Mouse (Mus musculus) ovary, adult 18-20 months (tissue): ENCODE measurements around the gene Phlpp1.

Experiments
- DNase-seq: peaks from one replicate; pipeline ENCODE4 v3.0.0; 2022; ENCODE audit warnings: low spot score, mixed read lengths

Gene Phlpp1

DNA sequence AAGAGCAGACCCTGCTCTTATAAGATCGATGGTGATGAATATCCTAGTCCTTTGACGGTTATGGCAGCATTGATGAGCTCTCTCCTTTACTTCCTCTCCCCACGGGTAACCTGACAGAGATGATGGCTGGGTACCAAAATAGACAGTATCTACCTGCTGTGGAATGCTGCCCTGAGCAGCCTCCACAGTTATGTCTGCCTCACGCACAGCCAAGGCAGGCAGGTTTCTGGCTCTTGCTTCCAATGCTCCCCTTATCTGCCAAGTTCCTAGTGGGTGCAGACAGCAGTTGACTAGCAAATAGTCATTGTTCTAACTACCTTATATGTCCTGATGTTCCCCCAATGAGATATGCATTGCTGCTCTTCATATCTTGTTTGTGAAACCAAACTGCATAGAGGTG, 215.7 kb downstream of the Phlpp1 start:
- no peak for DNase-seq

GRCm38 (mm10) chr1:106389673-106390072, 218.1 kb downstream of the Phlpp1 start:
- DNase-seq = no peak

GRCm38 (mm10) chr1:106393072-106393471, 221.5 kb downstream of the Phlpp1 start:
- DNase-seq = no peak

DNA sequence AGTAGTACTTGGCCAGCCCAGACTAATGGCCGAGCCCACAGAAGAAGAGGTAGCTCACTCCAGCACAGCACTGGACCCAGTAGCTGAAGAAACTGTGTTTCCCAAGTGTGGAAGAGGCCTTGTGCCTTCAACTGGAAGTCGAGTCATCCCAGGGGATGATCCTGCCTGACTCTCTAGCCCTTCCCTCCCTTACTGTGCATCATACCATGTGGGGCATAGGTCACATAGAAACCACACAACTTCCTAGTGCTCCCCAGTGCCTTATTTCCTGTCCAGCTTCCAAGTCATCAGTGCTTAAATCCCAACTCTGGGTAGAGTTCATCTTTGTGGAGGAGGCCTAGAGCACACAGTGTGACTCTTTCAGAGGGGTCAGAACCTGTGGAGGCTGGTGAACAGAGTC, 223.1 kb downstream of the Phlpp1 start:
- DNase-seq = no peak

DNA sequence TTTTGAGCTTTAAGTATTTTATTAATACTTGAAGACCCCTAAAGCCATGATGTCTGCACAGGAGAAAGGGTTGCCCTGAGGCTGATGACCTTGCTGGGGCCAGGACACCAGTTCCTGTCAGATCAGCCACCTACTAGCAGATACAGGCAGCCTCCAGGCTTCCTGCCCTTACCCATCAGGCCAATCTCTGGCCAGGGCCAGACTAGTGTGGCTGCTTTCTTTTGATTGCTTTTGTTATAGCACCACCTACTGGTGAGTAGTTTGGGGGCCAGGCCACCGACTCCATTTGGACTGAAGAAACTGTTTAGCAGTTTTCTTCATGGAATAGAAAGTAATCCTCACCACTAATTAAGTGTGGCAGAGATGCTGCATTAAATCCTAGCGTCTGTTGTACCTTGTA, 223.9 kb downstream of the Phlpp1 start:
- DNase-seq = peak; percentile 26

DNA sequence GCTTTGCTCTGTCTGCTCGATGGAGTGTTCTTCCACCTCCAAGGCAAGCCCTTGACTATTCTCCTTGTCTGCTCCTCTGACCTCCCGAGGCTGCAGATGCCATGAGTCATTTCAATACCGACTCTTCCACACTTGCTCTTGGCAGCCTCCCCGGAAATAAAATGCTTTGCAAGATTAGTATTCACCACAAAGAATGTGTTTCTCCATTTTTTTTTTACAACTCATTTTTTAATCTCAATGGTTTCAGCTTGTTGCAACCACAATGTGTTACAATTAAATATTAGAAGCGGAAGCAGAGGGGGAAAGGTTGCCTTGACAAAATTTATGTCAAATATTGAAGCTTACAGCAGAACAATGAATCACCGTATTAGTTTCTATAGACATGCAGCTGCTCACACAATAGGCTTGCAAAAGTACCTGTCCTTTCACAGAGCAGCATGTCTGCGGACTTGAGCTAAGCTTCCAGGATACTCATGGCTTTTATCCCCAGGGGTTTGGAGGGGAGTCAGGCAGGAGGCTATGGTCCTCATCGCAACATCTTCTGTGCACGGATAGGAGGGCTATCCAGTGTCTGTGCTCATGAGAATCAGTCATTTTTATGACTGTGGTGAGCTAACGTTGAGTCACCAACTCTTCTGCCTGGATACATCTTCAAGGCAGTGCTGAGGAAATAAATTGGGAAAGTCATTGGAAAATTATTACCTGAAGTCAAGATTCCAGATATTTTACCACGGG, 229.5 kb downstream of the Phlpp1 start:
- DNase-seq = peak; percentile 63

- no peak for DNase-seq
These were observed 231.5 kb downstream of the Phlpp1 start for GRCm38 (mm10) chr1:106403011-106403501.

GRCm38 (mm10) chr1:106406852-106407251, 235.3 kb downstream of the Phlpp1 start:
- DNase-seq = no peak

GRCm38 (mm10) chr1:106407963-106408440, 236.4 kb downstream of the Phlpp1 start:
- no peak for DNase-seq

GRCm38 (mm10) chr1:106410858-106411257, 239.3 kb downstream of the Phlpp1 start:
- no peak for DNase-seq

DNA sequence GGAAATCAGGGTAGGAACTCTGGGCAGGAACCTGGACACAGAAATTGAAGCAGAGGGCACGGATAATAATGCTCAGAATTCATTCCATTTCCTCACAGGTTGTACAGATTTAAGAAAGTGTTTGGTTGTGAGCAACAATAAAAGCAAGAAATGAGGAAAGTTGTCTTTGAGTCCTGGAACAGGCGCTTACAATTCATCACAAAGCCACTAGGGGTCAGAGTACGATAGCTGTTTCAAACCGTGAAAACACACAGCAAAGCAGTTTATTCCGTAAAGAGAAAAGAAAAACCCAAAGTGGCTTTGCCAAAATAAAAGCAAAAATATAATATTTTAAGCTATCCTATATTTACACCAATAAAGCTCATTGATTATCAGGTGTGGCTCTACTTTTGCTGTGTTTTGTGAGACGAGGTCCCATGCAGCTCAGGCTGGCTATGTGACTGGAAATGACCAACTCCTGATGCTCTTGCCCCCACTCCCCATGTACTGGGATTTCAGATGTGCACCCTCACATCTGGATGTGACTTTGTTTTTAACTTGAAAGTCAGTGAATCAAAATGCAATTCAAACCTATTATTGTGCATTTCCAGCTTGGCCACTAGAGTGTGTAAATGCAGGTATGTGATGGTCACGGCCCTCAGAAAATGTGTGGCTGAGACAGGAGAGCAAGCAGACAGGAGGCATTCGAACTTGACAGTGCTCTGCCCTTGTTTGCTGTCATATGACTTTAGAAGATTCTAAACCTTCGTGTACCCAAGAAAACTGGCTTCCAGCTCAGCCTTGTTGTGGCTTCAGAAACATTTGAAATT, 253.8 kb downstream of the Phlpp1 start:
- DNase-seq = no peak

- no peak for DNase-seq
These were observed 256.6 kb downstream of the Phlpp1 start for GRCm38 (mm10) chr1:106428170-106428569.

GRCm38 (mm10) chr1:106428580-106428979, 257.0 kb downstream of the Phlpp1 start:
- no peak for DNase-seq

GRCm38 (mm10) chr1:106433580-106433979, 262.0 kb downstream of the Phlpp1 start:
- no peak for DNase-seq
